Mouse (Mus musculus): ENCODE data around the gene Cd47. TPM values are rescaled to one million over a fixed set of nuclear protein-coding genes. Genes with fewer than 3 reads are reported as not detected.

The Cd47 gene
- 44.3 and 45.5 TPM in 2 replicates for polyA plus RNA-seq (2012; rRNA removed)

GRCm38 (mm10) chr16:49799597-49800561, at the start of gene Cd47:
Gene Cd47, plus strand, starts transcription at chr16:49800533.

Other genes starting within 250 kb of the Cd47 start
- 29.9 and 34.9 TPM in 2 replicates for gene Ift57, start 101.3 kb upstream of the Cd47 start, polyA plus RNA-seq (2012; rRNA removed)